Mouse (Mus musculus): Measurements from ENCODE around the gene Znhit6. TPM values are rescaled to one million over a fixed set of nuclear protein-coding genes. Genes with fewer than 3 reads are reported as not detected.

The Znhit6 gene
- polyA plus RNA-seq (2015; fragmentation: Illumina TruSeq; extraction: RNeasy Lipid Tissue Mini Kit (QIAGEN cat#74804); ENCODE audit: insufficient read depth, low read depth, low replicate concordance) = 6.9 TPM

DNA sequence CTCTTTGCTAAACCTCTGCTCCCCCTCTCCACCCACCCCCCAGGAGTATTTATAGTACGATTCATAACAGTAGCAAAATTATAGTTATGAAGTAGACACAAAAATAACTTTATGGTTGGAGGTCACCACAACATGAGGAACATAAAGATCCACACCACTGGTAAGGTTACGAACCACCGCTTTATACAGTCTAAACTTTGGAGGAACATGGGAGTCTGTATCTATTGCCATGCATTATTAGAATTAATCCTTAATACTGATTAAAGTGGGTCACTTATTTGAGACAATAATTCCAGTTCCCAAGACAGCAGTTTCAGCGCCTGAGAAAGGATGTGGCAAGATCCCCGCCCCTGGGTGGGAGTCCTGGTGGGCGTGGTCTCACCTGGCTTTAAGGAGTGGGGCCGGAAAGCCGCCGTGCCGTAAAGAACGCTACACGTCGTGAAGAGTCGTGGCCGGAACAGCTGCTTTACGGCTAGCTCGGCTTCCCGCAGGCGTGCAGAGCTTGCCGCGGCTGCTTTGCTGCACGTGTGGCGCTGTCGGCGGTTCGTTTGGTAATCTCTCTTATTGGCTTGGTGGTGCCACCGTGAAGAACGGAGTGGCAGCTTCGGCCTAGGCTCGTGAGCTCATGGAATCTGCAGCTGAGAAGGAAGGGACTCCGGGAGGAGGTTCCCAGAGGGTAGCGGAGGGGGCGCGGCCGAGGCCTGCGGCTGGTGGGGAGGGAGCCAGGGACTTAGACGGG is at the start of gene Znhit6:
Gene Znhit6 (plus strand): TSS at position 463 of the 739 bp plus-strand sequence.

GRCm38 (mm10) chr3:145649852-145650202 is 73.8 kb downstream of the Znhit6 start, which contains the start of gene Ccn1:
Gene Ccn1 (minus strand): TSS chr3:145649981.

Other genes starting within 250 kb of the Znhit6 start
- gene Ccn1, start 73.8 kb downstream of the Znhit6 start, polyA plus RNA-seq (2015; fragmentation: Illumina TruSeq; extraction: RNeasy Lipid Tissue Mini Kit (QIAGEN cat#74804); ENCODE audit: insufficient read depth, low read depth, low replicate concordance) = 19.8 TPM
- 1.2 TPM for gene Ddah1, start 182.5 kb downstream of the Znhit6 start, polyA plus RNA-seq (2015; fragmentation: Illumina TruSeq; extraction: RNeasy Lipid Tissue Mini Kit (QIAGEN cat#74804); ENCODE audit: insufficient read depth, low read depth, low replicate concordance)

All from pancreas, adult 10 weeks (tissue).